Mouse (Mus musculus): ENCODE data around the gene Crygc. TPM values are rescaled to one million over a fixed set of nuclear protein-coding genes. Genes with fewer than 3 reads are reported as not detected.

Gene Crygc
- not detected in 2 replicates for polyA plus RNA-seq (2012; rRNA removed)

DNA sequence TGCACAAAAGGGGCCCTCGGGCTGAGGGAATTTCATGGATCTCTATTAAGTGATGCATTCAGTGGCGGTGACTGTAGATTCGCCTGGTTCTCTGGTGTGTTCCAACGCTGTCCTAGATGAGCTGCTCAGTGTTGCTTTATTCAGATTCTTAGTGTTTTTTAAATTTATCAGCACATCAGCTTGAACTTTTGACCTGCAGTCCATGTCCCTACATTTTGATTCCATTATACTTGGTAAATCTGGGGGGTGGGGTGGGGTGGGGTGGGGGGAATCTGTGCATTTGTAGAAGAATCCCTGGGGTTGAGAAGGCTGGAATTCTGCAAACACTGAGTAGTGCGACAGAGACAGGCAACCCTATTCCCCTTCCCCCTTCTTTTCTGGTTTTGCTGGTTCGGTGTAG lies at the start of gene Crygc:
Gene Crygc, minus strand, starts transcription at position 101 of the 400 bp plus-strand sequence.
- H3K27me3 ChIP-seq (ENCODE audit: control insufficient read depth, insufficient read depth, low read length): no peaks in the 10 kb centered on the region
- H3K36me3 ChIP-seq (ENCODE audit: control insufficient read depth, insufficient read depth, low read length): no peaks in the 10 kb centered on the region
- no peaks in the 10 kb centered on the region for H3K4me1 ChIP-seq (ENCODE audit: control insufficient read depth, insufficient read depth, insufficient read length)
- TF ChIP-seq POLR2A (IDR thresholded peaks at IDR 0.05; ENCODE audit: low read depth, low read length): no peak
- TF ChIP-seq CTCF (IDR thresholded peaks at IDR 0.05; ENCODE audit: extremely low read depth, insufficient read depth, insufficient read length, insufficient replicate concordance): no peak
- 80% methylated on average over 6 of the region's 6 CpGs for WGBS
- H3K4me3 ChIP-seq (ENCODE audit: extremely low read depth, insufficient read depth, insufficient read length): no peak within 1 kb of the TSS
- DNase-seq (ENCODE audit: low read depth in 1 of 2, low spot score in 2 of 2): no peak
- H3K27ac ChIP-seq (ENCODE audit: insufficient read depth, low read length): no peak within 1 kb of the TSS

DNA sequence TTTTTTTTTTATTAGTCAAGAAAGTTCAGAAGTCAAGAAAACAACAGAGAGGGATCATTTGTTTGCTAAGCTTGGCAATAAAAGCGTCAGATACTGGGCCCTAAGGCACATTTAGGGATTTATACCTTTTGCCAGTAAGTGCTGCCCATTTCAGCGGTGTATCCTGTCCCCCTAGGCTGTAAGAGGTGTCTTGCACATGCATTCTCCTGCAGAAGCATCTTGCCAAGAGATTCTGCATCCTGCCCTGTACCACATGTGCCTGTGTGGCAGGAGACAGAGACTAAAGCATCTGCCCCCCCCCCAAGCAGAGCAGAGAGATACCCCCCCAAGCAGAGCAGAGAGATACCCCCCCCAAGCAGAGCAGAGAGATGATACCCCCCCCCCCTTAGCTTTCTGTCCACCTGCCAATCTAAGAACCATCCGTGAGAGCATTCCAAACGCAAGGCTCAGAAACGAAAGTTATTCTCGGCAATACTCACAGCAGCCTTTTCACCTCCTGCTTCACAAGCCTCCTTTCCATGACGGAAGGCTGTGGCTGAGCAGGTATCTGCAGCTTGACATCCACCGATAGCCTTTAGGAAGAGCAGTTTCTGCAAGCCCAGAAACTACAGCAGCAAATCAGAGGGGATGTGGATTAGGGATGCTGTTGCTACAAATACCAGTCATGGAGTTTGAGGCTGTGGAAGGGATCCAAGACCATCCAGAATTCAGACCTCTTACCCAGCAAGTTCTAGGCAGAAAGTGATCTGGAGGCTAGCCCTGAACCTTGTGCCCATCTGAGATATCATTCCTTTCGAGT lies 49.3 kb upstream of the Crygc start, which contains the start of gene D630023F18Rik:
Gene D630023F18Rik, minus strand, starts transcription at position 641 of the 799 bp plus-strand sequence.
- H3K27ac ChIP-seq (ENCODE audit: insufficient read depth, low read length): no peak within 1 kb of the TSS
- no peak within 1 kb of the TSS for H3K4me3 ChIP-seq (ENCODE audit: extremely low read depth, insufficient read depth, insufficient read length)
- no peak for DNase-seq (ENCODE audit: low read depth in 1 of 2, low spot score in 2 of 2)
- no peaks in the 10 kb centered on the region for H3K4me1 ChIP-seq (ENCODE audit: control insufficient read depth, insufficient read depth, insufficient read length)
- no peaks in the 10 kb centered on the region for H3K27me3 ChIP-seq (ENCODE audit: control insufficient read depth, insufficient read depth, low read length)
- TF ChIP-seq CTCF (IDR thresholded peaks at IDR 0.05; ENCODE audit: extremely low read depth, insufficient read depth, insufficient read length, insufficient replicate concordance): no peak
- no peak for TF ChIP-seq POLR2A (IDR thresholded peaks at IDR 0.05; ENCODE audit: low read depth, low read length)
- 44% methylated on average over 9 of the region's 9 CpGs for WGBS
- H3K36me3 ChIP-seq (ENCODE audit: control insufficient read depth, insufficient read depth, low read length): no peaks in the 10 kb centered on the region

DNA sequence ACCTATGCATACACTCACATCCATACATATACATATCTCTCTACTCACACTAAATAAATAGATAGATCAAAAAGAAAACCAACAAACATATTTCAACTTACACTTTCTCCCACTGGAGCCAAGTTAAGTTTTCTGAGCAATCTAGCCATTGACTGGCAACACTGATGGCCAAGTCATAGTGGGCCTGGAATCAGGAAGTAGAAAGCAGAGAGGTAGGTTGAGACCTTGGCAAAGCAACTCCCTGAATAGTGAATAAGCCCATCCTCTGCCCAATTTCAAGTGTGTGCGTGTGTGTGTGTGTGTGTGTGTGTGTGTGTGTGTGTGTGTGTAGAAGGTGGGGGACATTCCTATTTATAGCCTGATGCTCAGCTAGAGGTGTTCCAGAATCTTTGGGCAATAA lies 45.9 kb upstream of the Crygc start, which contains the start of gene Gm28845:
Gene Gm28845, minus strand, starts transcription at position 121 of the 400 bp plus-strand sequence.
- no peak for TF ChIP-seq CTCF (IDR thresholded peaks at IDR 0.05; ENCODE audit: extremely low read depth, insufficient read depth, insufficient read length, insufficient replicate concordance)
- Histone ChIP-seq H3K4me1 (ENCODE audit: control insufficient read depth, insufficient read depth, insufficient read length) (no peaks in the 10 kb centered on the region), H3K4me3 (ENCODE audit: extremely low read depth, insufficient read depth, insufficient read length) (no peak within 1 kb of the TSS), H3K36me3 (ENCODE audit: control insufficient read depth, insufficient read depth, low read length) (no peaks in the 10 kb centered on the region), H3K27me3 (ENCODE audit: control insufficient read depth, insufficient read depth, low read length) (no peaks in the 10 kb centered on the region), H3K27ac (ENCODE audit: insufficient read depth, low read length) (no peak within 1 kb of the TSS)
- DNase-seq (ENCODE audit: low read depth in 1 of 2, low spot score in 2 of 2): no peak
- 83% methylated on average over 1 of the region's 1 CpGs for WGBS

DNA sequence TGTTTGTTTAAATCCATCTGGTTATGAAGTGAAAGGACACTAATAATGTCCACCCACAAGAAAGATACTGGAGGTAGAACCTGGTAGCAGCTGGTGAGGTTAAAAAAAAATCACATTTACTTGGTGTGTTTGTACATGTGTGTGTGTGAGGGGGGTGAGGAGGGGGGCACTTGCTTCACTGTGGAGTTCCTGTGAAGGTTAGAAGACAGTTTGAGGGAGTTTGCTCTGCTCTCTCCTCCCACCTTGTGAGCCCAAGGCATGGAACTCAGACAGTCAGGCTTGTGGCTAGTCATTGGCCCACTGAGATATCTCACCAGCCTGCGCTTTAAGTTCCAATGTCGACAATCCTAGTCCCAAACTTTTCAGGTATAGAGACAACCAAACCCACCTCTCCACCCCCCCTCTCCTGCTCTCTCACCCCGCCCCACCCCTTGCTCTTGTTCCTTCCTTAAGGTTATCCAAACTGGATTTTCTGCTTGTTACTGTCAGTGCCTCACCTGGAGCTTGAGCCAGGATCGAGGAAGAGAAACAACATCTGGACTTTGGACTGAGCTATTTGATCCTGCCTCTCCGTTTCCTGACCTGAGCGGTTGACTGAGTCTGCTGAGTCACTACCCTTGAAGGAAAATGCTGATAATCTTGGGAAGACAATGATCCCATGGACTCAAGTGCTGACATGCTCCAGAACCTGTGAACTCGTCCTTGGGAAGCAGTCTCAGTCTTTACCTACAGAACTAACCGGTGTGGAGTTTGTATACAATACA lies 44.8 kb upstream of the Crygc start:
- H3K27me3 ChIP-seq (ENCODE audit: control insufficient read depth, insufficient read depth, low read length): no peaks in the 10 kb centered on the region
- H3K36me3 ChIP-seq (ENCODE audit: control insufficient read depth, insufficient read depth, low read length): no peaks in the 10 kb centered on the region
- H3K4me1 ChIP-seq (ENCODE audit: control insufficient read depth, insufficient read depth, insufficient read length): no peaks in the 10 kb centered on the region
- no peak for DNase-seq (ENCODE audit: low read depth in 1 of 2, low spot score in 2 of 2)
- H3K27ac ChIP-seq (ENCODE audit: insufficient read depth, low read length): no peak overlapping the region
- TF ChIP-seq POLR2A (IDR thresholded peaks at IDR 0.05; ENCODE audit: low read depth, low read length) (no peak), CTCF (IDR thresholded peaks at IDR 0.05; ENCODE audit: extremely low read depth, insufficient read depth, insufficient read length, insufficient replicate concordance) (no peak)
- WGBS: 82% methylated on average over 8 of the region's 8 CpGs
- no peak overlapping the region for H3K4me3 ChIP-seq (ENCODE audit: extremely low read depth, insufficient read depth, insufficient read length)

DNA sequence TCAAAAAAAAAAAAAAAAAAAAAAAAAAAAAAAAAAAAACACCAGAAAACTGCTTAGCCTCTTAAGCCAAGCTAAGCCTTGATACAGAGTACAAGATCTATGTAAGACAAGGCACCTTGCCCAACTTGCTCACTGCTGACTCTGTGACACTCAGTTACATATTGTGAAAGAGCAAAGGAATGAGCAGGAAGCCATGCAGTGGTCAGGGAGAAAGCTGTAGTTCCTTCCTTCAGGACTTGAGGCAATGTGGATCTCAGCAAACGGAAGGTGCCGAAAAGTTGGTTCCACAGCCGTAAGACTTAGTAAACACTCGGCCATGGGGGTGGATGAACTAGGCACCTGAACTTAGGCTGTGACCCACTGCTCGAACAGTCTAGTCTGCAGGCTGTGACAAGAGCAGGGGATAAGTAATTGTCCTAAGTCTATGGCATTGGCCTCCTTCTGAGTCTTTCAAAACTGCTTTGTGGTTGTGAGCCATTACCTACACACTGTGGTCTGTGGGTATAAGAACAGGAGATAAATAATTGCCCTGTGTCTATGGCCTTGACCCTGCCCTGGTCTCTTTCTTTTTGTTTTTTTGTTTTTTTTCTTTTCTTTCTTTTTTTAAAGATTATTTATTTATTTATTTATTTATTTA lies 40.2 kb upstream of the Crygc start:
- H3K27ac ChIP-seq (ENCODE audit: insufficient read depth, low read length): no peak overlapping the region
- no peaks in the 10 kb centered on the region for H3K4me1 ChIP-seq (ENCODE audit: control insufficient read depth, insufficient read depth, insufficient read length)
- H3K27me3 ChIP-seq (ENCODE audit: control insufficient read depth, insufficient read depth, low read length): no peaks in the 10 kb centered on the region
- H3K36me3 ChIP-seq (ENCODE audit: control insufficient read depth, insufficient read depth, low read length): no peaks in the 10 kb centered on the region
- TF ChIP-seq CTCF (IDR thresholded peaks at IDR 0.05; ENCODE audit: extremely low read depth, insufficient read depth, insufficient read length, insufficient replicate concordance) (no peak), POLR2A (IDR thresholded peaks at IDR 0.05; ENCODE audit: low read depth, low read length) (no peak)
- WGBS: 81% methylated on average over 5 of the region's 5 CpGs
- H3K4me3 ChIP-seq (ENCODE audit: extremely low read depth, insufficient read depth, insufficient read length): no peak overlapping the region
- no peak for DNase-seq (ENCODE audit: low read depth in 1 of 2, low spot score in 2 of 2)

DNA sequence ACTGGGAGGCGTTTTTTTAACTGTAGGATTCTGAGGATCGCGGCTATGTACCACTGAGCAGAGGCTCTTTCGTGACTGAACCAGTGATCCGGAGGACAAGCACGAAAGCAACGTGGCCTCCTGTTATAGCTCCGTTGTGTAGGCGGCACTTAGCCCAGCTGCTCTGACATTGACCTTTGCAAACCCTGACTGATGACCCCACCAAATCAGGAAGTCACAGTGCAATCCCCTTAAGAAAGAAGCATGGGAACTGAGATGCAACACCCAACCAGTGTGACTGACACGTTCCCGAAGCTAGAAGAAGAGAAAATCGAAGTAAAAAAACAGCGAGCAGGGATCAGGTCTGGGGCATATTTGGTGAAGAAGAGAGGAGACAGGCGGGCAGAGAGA lies 39.3 kb upstream of the Crygc start:
- Histone ChIP-seq H3K36me3 (ENCODE audit: control insufficient read depth, insufficient read depth, low read length) (no peaks in the 10 kb centered on the region), H3K4me1 (ENCODE audit: control insufficient read depth, insufficient read depth, insufficient read length) (no peaks in the 10 kb centered on the region), H3K4me3 (ENCODE audit: extremely low read depth, insufficient read depth, insufficient read length) (no peak overlapping the region), H3K27me3 (ENCODE audit: control insufficient read depth, insufficient read depth, low read length) (no peaks in the 10 kb centered on the region), H3K27ac (ENCODE audit: insufficient read depth, low read length) (peak overlapping the region; percentile 65)
- 56% methylated on average over 14 of the region's 14 CpGs for WGBS
- DNase-seq (ENCODE audit: low read depth in 1 of 2, low spot score in 2 of 2): no peak
- no peak for TF ChIP-seq POLR2A (IDR thresholded peaks at IDR 0.05; ENCODE audit: low read depth, low read length)

All from spleen, adult 2 months (tissue).